ENCODE assay signal across 8 mouse cellular contexts in the genomic region with DNA sequence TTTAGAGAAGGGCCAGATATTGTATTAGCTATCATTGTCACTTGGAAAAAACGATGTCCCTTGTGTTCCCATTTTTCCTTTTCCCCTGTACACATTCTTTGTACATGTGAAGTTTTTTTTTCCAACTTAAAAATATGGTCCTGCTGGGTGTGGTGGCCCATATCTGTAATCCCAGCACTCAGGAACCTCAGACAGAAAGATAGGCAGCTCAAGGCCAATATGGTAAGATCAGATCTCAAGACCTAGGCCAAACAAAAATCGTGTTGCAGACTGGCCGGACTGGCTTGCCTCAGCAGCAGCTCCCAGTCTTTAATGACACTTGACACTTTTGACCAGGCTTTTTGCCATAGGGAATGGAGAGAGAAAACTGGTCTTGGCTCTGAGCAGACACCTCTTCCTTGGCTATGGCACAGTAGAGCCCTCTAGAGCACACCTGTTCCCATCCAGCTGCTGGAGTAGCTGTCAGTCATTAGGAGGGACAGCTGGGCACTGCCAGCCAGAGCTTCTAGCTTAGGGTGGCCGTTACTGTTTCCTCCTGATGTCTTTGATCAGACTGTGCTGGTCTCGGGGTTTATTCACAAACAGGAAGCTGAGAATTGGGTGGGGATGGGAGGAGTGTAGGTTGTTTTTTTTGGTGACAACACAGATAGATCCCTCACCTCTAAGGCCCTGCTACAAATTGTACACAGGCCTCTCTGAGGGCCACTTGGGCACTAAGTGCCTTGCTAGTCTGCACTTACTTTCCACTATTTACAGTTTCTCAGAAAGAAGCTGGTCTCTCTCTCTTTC. TPM values are rescaled to one million over a fixed set of nuclear protein-coding genes. Genes with fewer than 3 reads are reported as not detected.
DNase-seq lines count a peak whose midpoint lies in the region; ATAC-seq and TF ChIP-seq lines count a peak whose summit lies in the region.
"Had no signal": no experiment of that assay in that cellular context is flagged by ENCODE, and none has a peak within 500 bp of the region (broad histone marks: within the 10 kb centered on the region; RNA-seq: fewer than 3 reads in every experiment).

No protein-coding gene starts in this region.

- peak; percentile 90 for DNase-seq in A20 (ENCODE audit: low read depth, low spot score)
- no peak for DNase-seq in hindbrain, embryonic 11.5 days (ENCODE audit: low spot score)
- peak; percentile 61 for DNase-seq in lung, postnatal 25 days (ENCODE audit: low spot score)
- DNase-seq in embryo, embryonic 10.5 days (ENCODE audit: low spot score): no peak
- DNase-seq in cerebellum, postnatal 14 days: no peak
- DNase-seq in adrenal gland, postnatal 25 days: no peak
- DNase-seq: cerebellum, adult 11 months had no signal

- ATAC-seq in hindbrain, embryonic 11.5 days (ENCODE audit: low FRiP score): no peak

- H3ac ChIP-seq in C2C12 (ENCODE audit: control insufficient read depth, insufficient read length, low read depth): no peak overlapping the region

- no peak overlapping the region for H3K9ac ChIP-seq in hindbrain, embryonic 11.5 days (ENCODE audit: low read depth, low read length)

- H3K4me2 ChIP-seq in hindbrain, embryonic 11.5 days (replicated peaks; ENCODE audit: low read depth, low read length): peak overlapping the region; percentile 1

- H3K9me3 ChIP-seq in hindbrain, embryonic 11.5 days (ENCODE audit: control insufficient read depth, low read length): no peaks in the 10 kb centered on the region

- H3K4me1 ChIP-seq in hindbrain, embryonic 11.5 days (replicated peaks; ENCODE audit: control insufficient read depth, insufficient read depth, low read length): peaks cover 13% of the 10 kb centered on the region

- WGBS in hindbrain, embryonic 11.5 days: 41% methylated on average over 5 of the region's 5 CpGs

- H3K79me3 ChIP-seq in C2C12 (ENCODE audit: low read depth): peaks cover 25% of the 10 kb centered on the region

- no peak for TF ChIP-seq CTCF in C2C12 (IDR thresholded peaks at IDR 0.05; ENCODE audit: control insufficient read depth, insufficient read depth, insufficient read length)

- H3K36me3 ChIP-seq in C2C12 (ENCODE audit: control insufficient read depth, insufficient read depth): peaks cover 67% of the 10 kb centered on the region
- H3K36me3 ChIP-seq in hindbrain, embryonic 11.5 days (ENCODE audit: control insufficient read depth, insufficient read depth, low read length): peaks cover 16% of the 10 kb centered on the region

- H3K79me2 ChIP-seq in C2C12 (ENCODE audit: control insufficient read depth, insufficient read depth): peaks cover 44% of the 10 kb centered on the region

- peak overlapping the region; percentile 89 for H3K27ac ChIP-seq in hindbrain, embryonic 11.5 days (ENCODE audit: low read depth, low read length)

- H3K4me3 ChIP-seq in C2C12 (ENCODE audit: insufficient read depth, poor library complexity, severe bottlenecking): no peak overlapping the region
- H3K4me3 ChIP-seq in hindbrain, embryonic 11.5 days (ENCODE audit: low read depth, low read length): no peak overlapping the region

- no peaks in the 10 kb centered on the region for H3K27me3 ChIP-seq in C2C12 (ENCODE audit: control insufficient read depth, insufficient read depth, insufficient read length)
- no peaks in the 10 kb centered on the region; the same call in 1 of the 2 replicates for H3K27me3 ChIP-seq in hindbrain, embryonic 11.5 days (ENCODE audit: control insufficient read depth, insufficient read depth, low read length)

TF ChIP-seq in C2C12, 6 proteins besides CTCF, POLR2A, EP300 and RAD21:
- TF ChIP-seq USF1 (IDR thresholded peaks at IDR 0.05; ENCODE audit: low read depth) (no peak), MYOD1 (IDR thresholded peaks at IDR 0.05; ENCODE audit: control insufficient read depth, insufficient read length, low read depth) (peak; percentile 72)

RNA-seq across cellular contexts. Expression of a gene that starts 2.6 kb away (rescaled TPM):
- polyA plus RNA-seq in C2C12 (2012; fragmentation: generic; extraction: Trizol): 7.6 TPM
- 7.7 and 9.4 TPM in 2 replicates for polyA plus RNA-seq in hindbrain, embryonic 11.5 days (2014; fragmentation: Nextera tagmentation; extraction: Ambion mirVana)
- total RNA-seq in adrenal gland, postnatal 25 days (2021): 5.0 and 7.6 TPM in 2 replicates

RNA-seq across cellular contexts. Expression of a gene that starts 3.0 kb away (rescaled TPM):
- polyA plus RNA-seq in C2C12 (2012; fragmentation: generic; extraction: Trizol): 73.8 TPM
- 102 and 106 TPM in 2 replicates for polyA plus RNA-seq in hindbrain, embryonic 11.5 days (2014; fragmentation: Nextera tagmentation; extraction: Ambion mirVana)
- 8.3 and 10.8 TPM in 2 replicates for total RNA-seq in adrenal gland, postnatal 25 days (2021)

RNA-seq across cellular contexts. Expression of a gene that starts 9.8 kb away (rescaled TPM):
- polyA plus RNA-seq in C2C12 (2012; fragmentation: generic; extraction: Trizol): 168 TPM
- 8.8 and 9.0 TPM in 2 replicates for polyA plus RNA-seq in hindbrain, embryonic 11.5 days (2014; fragmentation: Nextera tagmentation; extraction: Ambion mirVana)
- 52.9 and 66.5 TPM in 2 replicates for total RNA-seq in adrenal gland, postnatal 25 days (2021)

RNA-seq across cellular contexts. Expression of a gene that starts 17.2 kb away (rescaled TPM):
- 24.1 TPM for polyA plus RNA-seq in C2C12 (2012; fragmentation: generic; extraction: Trizol)
- 23.9 and 25.2 TPM in 2 replicates for polyA plus RNA-seq in hindbrain, embryonic 11.5 days (2014; fragmentation: Nextera tagmentation; extraction: Ambion mirVana)
- 18.6 and 24.5 TPM in 2 replicates for total RNA-seq in adrenal gland, postnatal 25 days (2021)

RNA-seq across cellular contexts. Expression of a gene that starts 29.8 kb away (rescaled TPM):
- polyA plus RNA-seq in C2C12 (2012; fragmentation: generic; extraction: Trizol): 98.0 TPM
- 122 and 123 TPM in 2 replicates for polyA plus RNA-seq in hindbrain, embryonic 11.5 days (2014; fragmentation: Nextera tagmentation; extraction: Ambion mirVana)
- total RNA-seq in adrenal gland, postnatal 25 days (2021): 59.8 and 74.8 TPM in 2 replicates

Comparison
In these comparisons a context has a peak if more than half of its experiments do, and no peak if none do; other contexts are left out.
1. DNase-seq: peak in A20 (single experiment) and lung, postnatal 25 days (single experiment); none in hindbrain, embryonic 11.5 days (single experiment), embryo, embryonic 10.5 days (single experiment), cerebellum, postnatal 14 days (0 of 2) and adrenal gland, postnatal 25 days (single experiment).
2. RNA of a gene that starts 9.8 kb away (polyA plus RNA-seq): 168 TPM in C2C12 (single experiment); 8.8 to 9.0 TPM in hindbrain, embryonic 11.5 days; every median in the first group is over 10 times any median in the second.